Mouse (Mus musculus): ENCODE data around the gene 9930111J21Rik2.
"Not testable (repeated sequence)": the region's sequence is repeated elsewhere in the genome, so short reads cannot be mapped to it uniquely, and the experiment has no call there.

The 9930111J21Rik2 gene

GRCm38 (mm10) chr11:49051093-49051891 is at the start of gene 9930111J21Rik2:
9930111J21Rik2 (minus strand) TSS chr11:49051242.
- not testable (repeated sequence) for DNase-seq

- DNase-seq, result no peak
Observed at GRCm38 (mm10) chr11:49100409-49100808, 49.4 kb upstream of the 9930111J21Rik2 start.

- no peak for DNase-seq
Observed at GRCm38 (mm10) chr11:49095367-49095766, 44.3 kb upstream of the 9930111J21Rik2 start.

DNA sequence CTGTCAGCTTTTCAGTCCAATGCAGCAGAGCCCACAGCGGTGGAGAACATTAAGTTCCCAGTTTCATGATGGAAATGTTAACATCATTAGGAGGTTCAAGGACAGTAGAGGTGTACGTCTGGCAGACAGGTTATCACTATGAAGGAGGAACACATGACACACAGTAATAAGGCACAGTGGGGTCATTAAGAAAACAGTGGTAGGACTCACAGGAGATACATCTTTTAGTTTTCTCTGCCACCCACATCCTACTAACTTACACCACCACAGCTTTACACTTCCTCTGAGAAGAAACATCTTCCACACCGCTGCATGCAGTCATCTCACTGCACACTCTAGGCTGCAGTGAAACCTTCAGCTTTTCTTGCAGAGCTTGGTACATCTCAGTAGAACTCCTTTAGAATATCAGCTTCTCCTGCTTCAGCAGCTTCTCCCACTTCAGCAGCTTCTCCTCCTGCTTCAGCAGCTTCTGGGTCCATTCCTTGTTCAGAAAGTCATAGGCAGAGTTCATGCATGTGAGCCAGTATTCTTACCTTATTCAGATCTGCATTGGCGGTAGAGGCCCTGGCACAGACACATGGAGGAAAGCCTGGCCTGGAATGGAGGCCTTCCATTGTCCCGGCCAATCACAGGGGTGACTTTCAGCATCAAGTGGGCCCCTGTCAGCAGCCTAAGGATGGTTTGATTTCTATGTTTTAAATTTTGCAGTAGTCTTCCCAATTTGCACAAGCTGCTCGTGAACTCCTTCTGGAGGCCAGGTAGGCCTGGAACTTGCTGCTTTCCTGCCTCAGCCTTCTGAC is 43.0 kb upstream of the 9930111J21Rik2 start:
- peak in 1 of 2 experiments; percentile 63 for DNase-seq

GRCm38 (mm10) chr11:49092786-49093185 is 41.7 kb upstream of the 9930111J21Rik2 start:
- no peak for DNase-seq

- DNase-seq, result no peak
Observed at GRCm38 (mm10) chr11:49092053-49092586, 41.1 kb upstream of the 9930111J21Rik2 start.

- DNase-seq, result no peak
Observed at GRCm38 (mm10) chr11:49091171-49091570, 40.1 kb upstream of the 9930111J21Rik2 start.

GRCm38 (mm10) chr11:49090551-49090950 is 39.5 kb upstream of the 9930111J21Rik2 start:
- no peak for DNase-seq

DNA sequence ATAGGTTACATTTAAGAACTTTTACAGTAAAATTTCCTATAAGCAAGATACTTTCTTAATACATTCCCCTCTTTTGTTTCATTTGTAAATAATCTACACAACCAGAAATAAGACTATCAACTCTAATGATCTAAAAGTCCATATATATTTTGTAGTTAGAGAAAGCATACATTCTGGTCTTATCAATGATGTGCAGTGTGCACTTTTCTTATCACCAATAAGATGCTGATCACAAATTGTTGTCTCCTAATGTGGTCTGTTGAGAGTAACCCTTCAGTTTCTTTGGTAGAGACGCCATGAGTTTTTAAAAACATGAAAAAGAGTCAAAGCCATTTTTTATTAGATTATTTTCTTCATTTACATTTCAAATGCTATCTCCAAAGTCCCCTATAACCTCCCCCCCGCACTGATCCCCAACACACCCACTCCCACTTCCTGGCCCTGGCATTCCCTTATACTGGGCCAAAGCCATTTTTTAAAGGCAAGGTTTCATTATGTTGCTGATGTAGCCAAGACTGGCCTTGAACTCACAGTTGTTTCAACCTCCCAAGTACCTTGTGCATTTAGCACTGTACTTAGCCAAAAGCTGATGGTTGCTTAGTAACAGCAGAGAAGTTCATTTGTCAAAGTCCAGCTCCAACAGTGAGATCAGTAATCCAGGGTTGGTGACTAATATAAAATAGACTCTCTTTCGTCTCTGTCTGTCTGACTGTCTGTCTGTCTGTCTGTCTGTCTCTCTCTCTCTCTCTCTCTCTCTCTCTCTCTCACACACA is 38.9 kb upstream of the 9930111J21Rik2 start:
- DNase-seq, result no peak

- no peak for DNase-seq
Observed at GRCm38 (mm10) chr11:49088990-49089652, 38.1 kb upstream of the 9930111J21Rik2 start.

DNA sequence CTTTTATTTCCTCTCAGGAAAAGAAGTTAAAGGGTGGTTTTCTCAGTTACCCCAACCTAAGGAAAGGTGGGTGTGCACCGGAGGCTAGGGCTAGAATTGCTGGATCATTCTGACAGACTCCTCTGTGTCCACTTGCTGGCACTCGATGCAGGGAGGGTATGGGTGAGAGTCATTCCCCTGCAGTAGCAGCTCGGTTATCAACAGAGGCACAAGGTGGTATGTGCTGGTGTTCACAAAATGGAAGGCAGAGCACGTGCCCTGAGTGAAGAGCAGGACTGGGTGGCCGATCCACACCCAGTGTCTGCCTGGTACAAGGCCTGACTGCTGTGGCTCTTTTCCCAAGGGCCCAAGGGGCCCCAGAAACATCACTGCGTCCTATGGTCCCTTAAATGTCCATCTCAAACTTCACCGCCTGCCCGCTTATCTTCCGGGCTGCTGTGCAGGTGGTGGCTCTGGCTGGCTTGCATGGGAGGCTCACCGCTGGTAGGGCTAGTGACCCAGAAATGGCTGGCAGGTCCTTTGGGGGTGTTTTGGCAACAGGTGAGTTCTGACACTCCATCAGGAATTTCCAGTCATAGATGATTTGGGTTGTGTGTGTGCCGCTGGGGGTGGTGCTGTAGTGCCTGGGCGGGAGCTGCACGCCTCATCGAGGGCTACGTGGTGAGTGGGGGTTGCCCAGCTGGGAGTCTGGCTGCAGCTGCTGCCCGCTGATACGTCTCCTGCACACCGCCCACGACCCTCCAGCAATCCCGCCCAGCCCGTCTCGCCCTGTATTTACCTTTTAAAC is 37.0 kb upstream of the 9930111J21Rik2 start:
- DNase-seq, result peak; percentile 61 to 74

- peak in 1 of 2 experiments; percentile 32 for DNase-seq
Observed at GRCm38 (mm10) chr11:49086858-49087361, 35.9 kb upstream of the 9930111J21Rik2 start.

DNA sequence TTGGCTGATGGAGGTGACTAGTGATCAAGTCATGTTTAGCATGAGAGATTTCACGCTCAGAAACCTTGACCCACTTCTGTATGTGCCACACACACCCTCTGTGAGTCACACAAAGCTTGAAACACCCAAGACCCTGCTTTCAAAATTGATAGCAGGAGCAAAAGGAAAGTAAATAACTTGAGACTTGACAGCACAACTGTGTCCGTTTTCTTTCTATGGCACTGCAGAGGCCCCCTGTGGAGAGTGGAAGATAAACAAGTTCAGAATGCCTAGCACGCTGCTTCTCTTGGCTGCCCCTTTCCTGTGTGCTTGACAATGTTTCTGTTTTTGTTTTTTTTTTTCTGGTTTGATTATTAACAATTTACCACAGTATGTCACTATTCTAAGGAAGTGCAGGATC is 33.8 kb upstream of the 9930111J21Rik2 start:
- DNase-seq, result peak in 1 of 2 experiments; percentile 50

DNA sequence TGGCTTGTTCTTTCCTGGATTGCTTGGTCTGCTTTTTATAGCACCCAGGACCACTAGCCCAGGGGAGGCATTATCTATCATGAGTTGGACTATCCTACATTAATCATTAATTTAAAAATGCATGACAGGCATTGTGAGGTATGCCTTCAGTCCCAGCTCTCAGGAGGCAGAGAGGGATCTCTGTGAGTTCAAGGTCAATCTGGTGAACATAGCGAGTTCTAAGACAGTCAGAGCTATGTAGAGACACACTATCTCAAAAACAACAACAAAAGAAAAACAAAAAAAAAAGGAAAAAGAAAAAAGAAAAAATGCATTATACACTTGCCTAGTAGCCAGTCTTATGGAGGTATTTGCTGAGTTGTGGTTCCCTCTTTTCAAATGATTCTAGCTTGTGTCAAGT is 33.3 kb upstream of the 9930111J21Rik2 start:
- DNase-seq, result no peak

- DNase-seq, result no peak
Observed at GRCm38 (mm10) chr11:49083808-49084207, 32.8 kb upstream of the 9930111J21Rik2 start.

GRCm38 (mm10) chr11:49083146-49083545 is 32.1 kb upstream of the 9930111J21Rik2 start:
- no peak for DNase-seq

- DNase-seq, result no peak
Observed at GRCm38 (mm10) chr11:49081886-49082285, 30.8 kb upstream of the 9930111J21Rik2 start.

DNA sequence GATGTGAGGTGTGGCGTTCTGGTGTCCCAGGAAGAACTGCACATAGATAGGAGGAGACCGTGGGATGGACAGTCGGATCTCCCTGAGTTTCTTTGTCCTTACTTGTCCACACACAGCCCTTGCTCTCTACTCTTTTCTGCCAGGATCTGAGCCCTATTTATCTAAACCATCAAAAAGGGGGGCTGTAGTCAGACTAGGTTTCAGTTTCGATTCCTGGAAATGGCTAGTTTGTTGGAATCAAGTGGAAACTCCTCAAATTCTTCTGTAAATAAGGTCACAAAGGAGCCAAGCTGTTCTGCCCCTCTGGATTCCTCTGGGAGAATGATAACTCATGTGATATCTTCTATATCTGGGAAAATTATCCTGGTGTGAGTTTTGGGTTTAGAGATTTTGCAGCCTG is 30.3 kb upstream of the 9930111J21Rik2 start:
- no peak for DNase-seq

DNA sequence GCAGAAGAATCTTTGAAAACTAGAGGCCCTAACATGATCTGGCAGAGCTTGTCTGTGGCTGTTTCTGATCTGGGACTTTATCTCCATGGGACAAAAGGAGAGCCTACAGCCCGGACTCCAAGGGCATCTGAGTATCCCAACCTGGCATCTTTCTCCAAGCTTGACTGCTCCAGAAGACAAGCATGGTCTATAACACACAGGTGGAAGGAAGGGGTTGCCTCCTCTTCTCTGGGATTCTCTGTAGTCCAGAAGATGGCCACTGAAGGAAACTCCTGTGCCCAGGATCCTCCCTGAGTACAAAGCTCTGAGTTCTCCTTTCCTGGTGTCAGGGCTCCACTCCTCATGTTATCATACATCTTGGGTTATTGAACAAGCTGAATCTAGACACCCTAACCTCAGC is 29.6 kb upstream of the 9930111J21Rik2 start:
- no peak for DNase-seq

DNA sequence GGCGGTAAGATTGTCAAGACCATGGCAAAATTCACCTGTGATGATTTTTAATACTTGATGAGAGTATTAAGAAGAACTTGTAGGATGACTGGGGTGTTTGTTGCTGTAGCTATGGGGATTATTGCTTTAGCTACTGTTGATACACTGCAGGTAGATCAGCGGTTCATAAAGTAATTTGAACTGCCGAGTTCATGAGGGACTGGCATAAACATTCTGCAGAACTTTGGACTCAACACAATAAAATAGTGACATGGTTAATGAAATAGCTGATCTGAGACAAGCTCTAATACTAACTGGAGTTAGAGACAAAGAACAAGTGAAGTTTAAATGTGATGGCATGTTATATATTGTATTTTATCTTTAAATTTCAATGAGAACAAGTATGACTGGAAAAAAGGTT is 27.7 kb upstream of the 9930111J21Rik2 start:
- DNase-seq, result no peak

DNA sequence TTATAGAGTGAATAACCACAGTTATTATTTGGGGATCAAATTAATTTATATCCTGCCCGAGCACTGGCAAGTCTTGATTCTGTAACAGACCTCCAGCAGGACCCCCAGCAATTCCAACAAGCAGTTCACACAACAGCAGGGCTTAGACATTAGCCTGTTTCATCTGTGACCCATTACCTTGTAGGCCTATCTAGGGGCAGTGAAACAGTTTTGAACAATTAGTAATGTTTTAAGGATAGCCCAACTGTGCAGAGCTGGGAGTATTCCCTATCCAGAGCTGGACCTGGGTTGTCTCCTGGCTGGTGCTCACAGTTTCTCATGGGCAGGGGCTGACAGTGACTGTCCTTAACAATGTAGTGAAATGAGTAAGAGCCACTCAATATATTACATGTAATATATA is 26.0 kb upstream of the 9930111J21Rik2 start:
- DNase-seq, result no peak
